Mouse (Mus musculus) C2C12 (cell line): Measurements from ENCODE around the gene Rnf38.

ENCODE experiments used
- CTCF ChIP-seq: IDR thresholded peaks from one replicate; pipeline ENCODE4 v1.5.1; 2011; ENCODE audit not compliant: control insufficient read depth, insufficient read depth, insufficient read length
- MYOG ChIP-seq: IDR thresholded peaks from one replicate; pipeline ENCODE4 v1.6.1; 2011; ENCODE audit not compliant: control insufficient read depth, insufficient read length; ENCODE audit errors: extremely low read depth

GRCm38 (mm10) chr4:44164621-44165020, 69.0 kb downstream of the Rnf38 start:
- TF ChIP-seq CTCF (no peak), MYOG (no peak)
